Mouse (Mus musculus): ENCODE results near the gene Fat1. TPM values are rescaled to one million over a fixed set of nuclear protein-coding genes. Genes with fewer than 3 reads are reported as not detected.
"Not testable (repeated sequence)": the region's sequence is repeated elsewhere in the genome, so short reads cannot be mapped to it uniquely, and the experiment has no call there.

Gene Fat1
- total RNA-seq, 2 experiments from 2014 or later, result 2.6 to 4.5 TPM

- intact Hi-C loops (cut with DNase I), result no loop called here
- no peak overlapping the region for H3K27ac ChIP-seq
- no peak for TF ChIP-seq CTCF (IDR thresholded peaks at IDR 0.05)
- H3K4me3 ChIP-seq, result no peak overlapping the region
- DNase-seq, result no peak
These were observed 128.0 kb downstream of the Fat1 start for GRCm38 (mm10) chr8:45062982-45063924.

- no peak overlapping the region for H3K4me3 ChIP-seq
- no peak for TF ChIP-seq CTCF (IDR thresholded peaks at IDR 0.05)
- intact Hi-C loops (cut with DNase I), result no loop called here
- H3K27ac ChIP-seq, result no peak overlapping the region
- DNase-seq, result no peak
These were observed 129.1 kb downstream of the Fat1 start for GRCm38 (mm10) chr8:45064197-45064869.

- H3K4me3 ChIP-seq; H3K27ac ChIP-seq; DNase-seq; intact Hi-C loops (cut with DNase I): not testable (repeated sequence)
These were observed 130.1 kb downstream of the Fat1 start for GRCm38 (mm10) chr8:45065391-45065790.

GRCm38 (mm10) chr8:45068759-45069386 lies 133.6 kb downstream of the Fat1 start, which contains the start of gene Mtnr1a:
TSS of gene Mtnr1a (plus strand) at chr8:45069137.
- intact Hi-C loops (cut with DNase I), result loop anchor here (1.0 kb wide), 1 partner anchor 167 kb away; no protein-coding TSS in a partner anchor
- TF ChIP-seq CTCF (IDR thresholded peaks at IDR 0.05), result peak; percentile 100; the same call in 1 of the 2 replicates
- peak; percentile 89 for DNase-seq
- no peak within 1 kb of the TSS for H3K27ac ChIP-seq
- H3K4me3 ChIP-seq, result no peak within 1 kb of the TSS

- Histone ChIP-seq H3K4me3 (no peak overlapping the region), H3K27ac (no peak overlapping the region)
- intact Hi-C loops (cut with DNase I), result no loop called here
- TF ChIP-seq CTCF (IDR thresholded peaks at IDR 0.05), result no peak
- no peak for DNase-seq
These were observed 135.7 kb downstream of the Fat1 start for GRCm38 (mm10) chr8:45070949-45071348.

GRCm38 (mm10) chr8:45080850-45081249 lies 145.6 kb downstream of the Fat1 start:
- TF ChIP-seq CTCF (IDR thresholded peaks at IDR 0.05), result no peak
- DNase-seq, result no peak
- no peak overlapping the region for H3K27ac ChIP-seq
- no peak overlapping the region for H3K4me3 ChIP-seq
- intact Hi-C loops (cut with DNase I), result no loop called here

GRCm38 (mm10) chr8:45093599-45093998 lies 158.4 kb downstream of the Fat1 start:
- no peak for DNase-seq
- no peak for TF ChIP-seq CTCF (IDR thresholded peaks at IDR 0.05)
- no peak overlapping the region for H3K27ac ChIP-seq
- intact Hi-C loops (cut with DNase I), result no loop called here
- no peak overlapping the region for H3K4me3 ChIP-seq

Other genes starting within 250 kb of the Fat1 start
- not detected for gene Mtnr1a, start 133.7 kb downstream of the Fat1 start, total RNA-seq (2021)

All from gastrocnemius, adult 2 months (tissue).